Mouse (Mus musculus) C2C12 (cell line): ENCODE measurements around the gene Fads2. TPM values are rescaled to one million over a fixed set of nuclear protein-coding genes. Genes with fewer than 3 reads are reported as not detected.

Experiments
- H3K27me3 ChIP-seq: one replicate; pipeline ENCODE4 v1.6.1; 2011; ENCODE audit not compliant: control insufficient read depth, insufficient read depth, insufficient read length
- H3K36me3 ChIP-seq: one replicate; pipeline ENCODE4 v1.6.1; 2011; ENCODE audit not compliant: control insufficient read depth, insufficient read depth
- H3K4me3 ChIP-seq: one replicate; pipeline ENCODE4 v1.5.1; 2011; ENCODE audit warnings: mild to moderate bottlenecking, control low read depth; ENCODE audit not compliant: poor library complexity, insufficient read depth, severe bottlenecking
- H3K79me2 ChIP-seq: one replicate; pipeline ENCODE4 v1.6.1; 2011; ENCODE audit not compliant: control insufficient read depth, insufficient read depth
- H3K79me3 ChIP-seq: one replicate; pipeline ENCODE4 v1.6.1; 2011; ENCODE audit warnings: low read depth, control low read depth
- H3ac ChIP-seq: one replicate; pipeline ENCODE3; 2011; ENCODE audit warnings: low read depth; ENCODE audit not compliant: control insufficient read depth, insufficient read length
- CEBPB ChIP-seq: IDR thresholded peaks from one replicate; pipeline ENCODE4 v1.6.1; 2011; ENCODE audit warnings: low read depth, mild to moderate bottlenecking, control low read depth, moderate library complexity
- CTCF ChIP-seq: IDR thresholded peaks from one replicate; pipeline ENCODE4 v1.5.1; 2011; ENCODE audit not compliant: control insufficient read depth, insufficient read depth, insufficient read length
- FOSL1 ChIP-seq: IDR thresholded peaks from one replicate; pipeline ENCODE4 v1.8.0; 2011; ENCODE audit warnings: mild to moderate bottlenecking, low read length; ENCODE audit not compliant: poor library complexity, insufficient read depth, severe bottlenecking
- MAX ChIP-seq: IDR thresholded peaks from one replicate; pipeline ENCODE4 v1.6.1; 2011; ENCODE audit warnings: mild to moderate bottlenecking, control low read depth
- MYOD1 ChIP-seq: IDR thresholded peaks from one replicate; pipeline ENCODE4 v1.6.1; 2011; ENCODE audit warnings: low read depth; ENCODE audit not compliant: control insufficient read depth, insufficient read length
- MYOG ChIP-seq: IDR thresholded peaks from one replicate; pipeline ENCODE4 v1.6.1; 2011; ENCODE audit not compliant: control insufficient read depth, insufficient read length; ENCODE audit errors: extremely low read depth
- USF1 ChIP-seq: IDR thresholded peaks from one replicate; pipeline ENCODE4 v1.6.1; 2011; ENCODE audit warnings: low read depth, mild to moderate bottlenecking, control low read depth, moderate library complexity
- polyA plus RNA-seq: library from polyadenylated mRNA; unstranded; fragments of >200 nt; fragmentation: generic; extraction: Trizol; gene quantifications from one replicate; pipeline ENCODE4 v1.2.1, GENCODE M21; 2012; ENCODE audit warnings: missing spikeins

Gene Fads2
- polyA plus RNA-seq, 1 experiment, result 72.6 TPM

DNA sequence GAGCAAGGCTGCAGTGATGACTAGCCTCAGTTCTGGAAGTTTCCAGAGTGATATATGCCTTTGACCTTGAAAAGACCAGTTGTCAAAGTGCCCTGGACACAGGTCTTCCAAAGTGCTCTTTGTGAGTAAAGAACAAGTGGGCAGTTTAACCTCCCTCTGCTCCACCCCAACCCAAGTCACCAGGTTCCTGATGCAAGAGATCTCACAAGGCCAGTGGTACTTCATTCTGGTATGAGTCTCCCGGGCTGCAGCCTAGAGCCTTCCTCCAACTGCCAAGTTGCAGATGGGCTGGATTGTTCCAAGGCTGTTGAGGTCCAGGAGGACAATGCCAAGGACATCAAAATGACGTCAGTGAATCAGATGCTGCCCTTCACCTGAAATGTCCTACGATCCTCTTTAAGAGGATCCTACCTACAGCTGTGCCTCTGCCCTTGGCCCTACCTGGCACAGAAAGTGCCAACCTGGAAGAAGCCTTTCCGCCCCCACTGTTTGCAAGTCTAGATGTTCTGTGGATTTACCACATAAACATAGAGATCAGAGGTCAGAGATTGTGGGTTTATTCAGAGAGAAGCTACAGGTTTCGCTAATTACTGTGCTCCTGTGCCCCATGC, 20.6 kb upstream of the Fads2 start:
- no peak overlapping the region for H3K4me3 ChIP-seq
- no peaks in the 10 kb centered on the region for H3K36me3 ChIP-seq
- no peak for TF ChIP-seq CTCF
- TF ChIP-seq CEBPB, result no peak
- no peak for TF ChIP-seq MYOD1
- TF ChIP-seq USF1, result no peak
- TF ChIP-seq MAX, result no peak
- no peak for TF ChIP-seq MYOG
- no peak for TF ChIP-seq FOSL1
- H3K79me2 ChIP-seq, result no peaks in the 10 kb centered on the region
- no peak overlapping the region for H3ac ChIP-seq
- H3K79me3 ChIP-seq, result no peaks in the 10 kb centered on the region
- H3K27me3 ChIP-seq, result peaks cover 12% of the 10 kb centered on the region

DNA sequence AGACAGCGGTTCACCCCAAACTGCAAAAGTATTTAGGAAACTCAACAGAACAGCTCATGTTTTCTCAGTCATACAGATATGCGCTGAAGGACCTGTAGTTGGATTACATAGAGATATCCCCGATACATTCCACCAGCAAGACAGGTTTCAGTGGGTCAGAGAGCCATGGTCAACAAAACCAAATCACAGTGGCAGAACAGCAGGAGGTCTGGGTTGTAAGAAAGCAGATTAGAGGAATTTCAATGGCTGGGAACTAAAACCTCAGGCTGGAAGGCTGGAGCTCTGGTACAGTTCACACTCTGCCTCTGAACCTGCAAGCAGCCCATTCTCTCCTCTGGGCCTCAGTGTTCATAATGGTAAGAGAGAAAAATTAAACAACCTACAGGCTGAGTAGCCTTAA, 15.1 kb upstream of the Fads2 start:
- H3K36me3 ChIP-seq, result no peaks in the 10 kb centered on the region
- H3K79me2 ChIP-seq, result no peaks in the 10 kb centered on the region
- H3ac ChIP-seq, result no peak overlapping the region
- H3K27me3 ChIP-seq, result peaks cover under 1% of the 10 kb centered on the region
- no peaks in the 10 kb centered on the region for H3K79me3 ChIP-seq
- no peak overlapping the region for H3K4me3 ChIP-seq
- TF ChIP-seq CEBPB, result no peak
- no peak for TF ChIP-seq CTCF
- no peak for TF ChIP-seq MYOG
- no peak for TF ChIP-seq MYOD1
- TF ChIP-seq USF1, result no peak
- no peak for TF ChIP-seq FOSL1
- TF ChIP-seq MAX, result no peak

DNA sequence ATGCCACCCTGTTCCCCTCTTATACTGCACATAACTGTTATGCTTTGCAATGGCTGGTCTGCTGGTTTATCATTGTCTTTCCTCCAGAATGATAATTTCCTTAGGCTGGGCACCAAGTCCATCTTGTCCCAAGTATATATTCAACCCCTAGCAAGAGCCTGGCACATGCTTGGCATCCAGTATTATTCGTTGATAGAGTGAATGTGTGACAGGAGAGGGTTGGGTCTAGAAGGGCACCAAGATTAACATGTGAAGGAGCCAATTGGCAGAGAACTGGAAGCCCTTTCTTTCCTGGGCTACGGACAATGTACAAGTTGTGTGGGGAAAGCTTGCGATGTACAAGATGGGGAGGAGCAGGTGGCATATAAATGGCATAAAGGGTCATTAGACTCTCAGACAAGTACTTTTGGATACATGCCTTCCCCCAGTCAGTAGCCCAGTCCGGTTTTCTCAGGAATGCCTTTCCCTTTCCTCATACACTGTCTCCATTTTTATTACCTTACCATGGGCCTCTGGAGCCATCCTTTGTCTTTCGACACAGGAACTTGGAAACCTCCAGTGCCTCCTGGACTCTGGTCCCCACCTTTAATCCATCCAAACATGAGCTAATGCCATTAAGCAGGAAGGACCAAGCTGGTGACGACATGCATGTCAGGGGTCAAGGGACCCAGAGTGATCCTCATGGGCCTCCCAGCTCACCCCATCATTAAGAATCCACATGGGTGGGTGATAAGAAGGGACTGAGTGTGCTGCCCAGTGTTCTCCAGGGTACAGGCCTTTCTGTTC, 14.0 kb upstream of the Fads2 start:
- H3ac ChIP-seq, result no peak overlapping the region
- H3K27me3 ChIP-seq, result no peaks in the 10 kb centered on the region
- no peak overlapping the region for H3K4me3 ChIP-seq

DNA sequence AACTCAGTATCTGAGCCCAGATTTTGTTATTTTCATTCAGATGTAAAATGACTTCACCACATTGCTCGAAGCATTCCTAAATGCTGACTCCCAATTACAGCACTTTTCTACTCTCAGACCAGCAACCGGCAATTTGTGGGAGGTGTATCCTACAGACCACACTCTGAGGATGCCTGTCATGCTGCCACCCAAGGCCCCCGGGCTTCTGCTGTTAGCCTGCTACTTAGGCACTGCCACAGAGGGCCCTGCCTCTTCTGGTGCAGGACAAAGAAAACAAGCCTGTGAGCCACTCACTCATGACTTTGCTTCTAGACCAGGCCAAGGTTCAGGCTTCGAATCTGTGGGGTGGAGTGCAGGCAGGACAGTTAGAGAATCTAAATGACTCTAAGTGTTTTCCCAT, 11.4 kb upstream of the Fads2 start:
- Histone ChIP-seq H3K79me2 (no peaks in the 10 kb centered on the region), H3K4me3 (no peak overlapping the region), H3K36me3 (no peaks in the 10 kb centered on the region), H3ac (no peak overlapping the region), H3K79me3 (no peaks in the 10 kb centered on the region), H3K27me3 (no peaks in the 10 kb centered on the region)
- TF ChIP-seq MYOD1 (no peak), CEBPB (no peak), MYOG (no peak), USF1 (no peak), FOSL1 (no peak), MAX (no peak), CTCF (no peak)

More for the DNA sequence above, 14.0 kb upstream of the Fads2 start:
- no peaks in the 10 kb centered on the region for H3K79me2 ChIP-seq
- H3K36me3 ChIP-seq, result no peaks in the 10 kb centered on the region
- H3K79me3 ChIP-seq, result no peaks in the 10 kb centered on the region
- no peak for TF ChIP-seq CTCF
- no peak for TF ChIP-seq MYOD1
- no peak for TF ChIP-seq USF1
- TF ChIP-seq MYOG, result no peak
- no peak for TF ChIP-seq CEBPB
- TF ChIP-seq MAX, result no peak
- no peak for TF ChIP-seq FOSL1

DNA sequence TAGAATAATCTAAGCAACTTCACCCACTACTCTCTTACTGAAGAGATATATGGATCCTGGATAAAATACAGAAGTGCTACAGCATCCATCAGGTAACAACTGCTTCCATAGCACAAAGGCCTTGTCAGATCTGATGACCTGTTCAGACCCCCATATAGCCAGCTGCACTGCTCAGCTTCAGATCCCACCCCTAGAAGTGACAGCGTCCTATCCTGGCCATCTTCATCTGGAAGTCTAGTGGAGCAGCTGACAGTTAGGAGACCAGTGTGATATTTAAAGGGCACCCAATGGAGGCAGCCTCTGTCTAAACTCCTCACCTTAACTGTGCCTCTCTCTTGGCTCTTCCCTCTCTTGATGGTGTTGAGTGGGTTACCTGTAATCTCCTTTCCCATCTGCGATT, 7.1 kb upstream of the Fads2 start:
- TF ChIP-seq MYOG, result no peak
- Histone ChIP-seq H3K36me3 (no peaks in the 10 kb centered on the region), H3K79me3 (no peaks in the 10 kb centered on the region), H3K27me3 (no peaks in the 10 kb centered on the region), H3K4me3 (no peak overlapping the region), H3ac (no peak overlapping the region), H3K79me2 (no peaks in the 10 kb centered on the region)

DNA sequence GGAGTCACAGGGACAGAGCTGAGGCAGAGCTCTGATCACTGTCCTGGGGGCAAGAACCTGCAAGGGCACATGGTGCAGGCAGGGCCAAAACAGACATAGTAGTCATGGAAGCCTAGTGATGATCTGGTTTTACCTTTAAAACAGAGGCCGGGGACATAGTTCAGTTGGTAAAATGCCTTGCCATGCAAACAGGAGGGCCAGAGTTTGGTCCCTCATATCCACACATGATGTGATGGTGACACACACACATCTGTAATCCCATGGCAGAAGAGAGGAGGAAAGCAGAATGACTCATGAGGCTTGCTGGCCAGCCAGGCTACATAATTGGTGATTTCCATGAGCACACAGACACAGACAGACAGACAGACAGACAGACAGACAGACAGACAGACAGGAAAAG, 6.6 kb upstream of the Fads2 start:
- no peak overlapping the region for H3ac ChIP-seq

More for the DNA sequence above, 6.6 kb upstream of the Fads2 start:
- no peaks in the 10 kb centered on the region for H3K79me2 ChIP-seq
- no peaks in the 10 kb centered on the region for H3K36me3 ChIP-seq
- no peak for TF ChIP-seq USF1
- no peak for TF ChIP-seq FOSL1
- TF ChIP-seq MYOD1, result no peak
- no peak for TF ChIP-seq CEBPB
- TF ChIP-seq MAX, result no peak
- TF ChIP-seq MYOG, result no peak
- TF ChIP-seq CTCF, result no peak
- no peaks in the 10 kb centered on the region for H3K79me3 ChIP-seq
- no peaks in the 10 kb centered on the region for H3K27me3 ChIP-seq
- no peak overlapping the region for H3K4me3 ChIP-seq
